Mouse (Mus musculus): ENCODE measurements around the gene Ifi206. TPM values are rescaled to one million over a fixed set of nuclear protein-coding genes. Genes with fewer than 3 reads are reported as not detected.

Ifi206 gene
- polyA plus RNA-seq, 1 experiment from 2014 or later: 0.16 TPM

- Histone ChIP-seq H3K9me3 (ENCODE audit: low read length) (no peaks in the 10 kb centered on the region), H3K27me3 (replicated peaks; ENCODE audit: insufficient read depth, low read length) (no peaks in the 10 kb centered on the region), H3K27ac (ENCODE audit: low read length) (no peak overlapping the region), H3K36me3 (ENCODE audit: insufficient read depth, low read length) (no peaks in the 10 kb centered on the region), H3K4me2 (replicated peaks; ENCODE audit: low read depth, low read length) (no peak overlapping the region), H3K4me3 (ENCODE audit: low read depth, low read length) (no peak overlapping the region), H3K4me1 (ENCODE audit: insufficient read depth, low read depth, low read length) (no peaks in the 10 kb centered on the region), H3K9ac (replicated peaks; ENCODE audit: low read depth) (no peak overlapping the region)
- WGBS: 56% methylated on average over 6 of the region's 6 CpGs
- no peak; the same call in 1 of the 2 replicates for ATAC-seq
- DNase-seq (ENCODE audit: low spot score): peak; percentile 41
- no peak for TF ChIP-seq EP300 (IDR thresholded peaks at IDR 0.05)
- TF ChIP-seq CTCF (IDR thresholded peaks at IDR 0.05): no peak
Observed at GRCm38 (mm10) chr1:173420374-173420773, 70.5 kb downstream of the Ifi206 start.

GRCm38 (mm10) chr1:173418936-173419621 lies 71.8 kb downstream of the Ifi206 start:
- 88% methylated on average over 1 of the region's 1 CpGs for WGBS
- ATAC-seq: peak; percentile 65
- Histone ChIP-seq H3K4me2 (replicated peaks; ENCODE audit: low read depth, low read length) (no peak overlapping the region), H3K27ac (ENCODE audit: low read length) (no peak overlapping the region), H3K4me1 (ENCODE audit: insufficient read depth, low read depth, low read length) (no peaks in the 10 kb centered on the region), H3K27me3 (replicated peaks; ENCODE audit: insufficient read depth, low read length) (no peaks in the 10 kb centered on the region), H3K36me3 (ENCODE audit: insufficient read depth, low read length) (no peaks in the 10 kb centered on the region), H3K4me3 (ENCODE audit: low read depth, low read length) (no peak overlapping the region), H3K9me3 (ENCODE audit: low read length) (no peaks in the 10 kb centered on the region), H3K9ac (replicated peaks; ENCODE audit: low read depth) (no peak overlapping the region)
- TF ChIP-seq CTCF (IDR thresholded peaks at IDR 0.05): no peak
- TF ChIP-seq EP300 (IDR thresholded peaks at IDR 0.05): no peak
- peak; percentile 59 for DNase-seq (ENCODE audit: low spot score)

DNA sequence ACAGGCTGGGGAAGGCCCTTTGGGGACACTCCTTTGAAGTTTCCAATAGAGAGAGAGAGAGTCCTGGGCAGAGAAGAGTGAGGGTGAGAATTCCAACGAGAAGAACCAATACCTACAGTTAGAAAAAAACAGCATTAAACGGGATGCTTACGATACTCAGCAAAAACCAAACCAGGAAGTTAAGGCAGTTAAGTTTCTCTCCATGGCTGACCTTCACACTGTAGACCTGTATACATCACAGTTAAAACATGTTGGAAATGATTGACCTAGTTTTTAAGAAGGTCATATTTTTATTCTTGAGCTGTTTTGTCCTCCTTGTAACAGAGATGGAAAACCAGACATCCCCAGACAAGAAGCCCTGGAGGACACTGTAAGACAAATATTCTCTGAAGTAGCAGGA lies 72.3 kb downstream of the Ifi206 start:
- DNase-seq (ENCODE audit: low spot score) (no peak), ATAC-seq (no peak)
- no peak overlapping the region for H3K4me2 ChIP-seq (replicated peaks; ENCODE audit: low read depth, low read length)
- H3K27me3 ChIP-seq (replicated peaks; ENCODE audit: insufficient read depth, low read length): no peaks in the 10 kb centered on the region
- no peak overlapping the region for H3K9ac ChIP-seq (replicated peaks; ENCODE audit: low read depth)
- no peak overlapping the region for H3K27ac ChIP-seq (ENCODE audit: low read length)
- TF ChIP-seq EP300 (IDR thresholded peaks at IDR 0.05) (no peak), CTCF (IDR thresholded peaks at IDR 0.05) (no peak)
- WGBS: 82% methylated on average over 3 of the region's 3 CpGs
- no peaks in the 10 kb centered on the region for H3K9me3 ChIP-seq (ENCODE audit: low read length)
- H3K4me3 ChIP-seq (ENCODE audit: low read depth, low read length): no peak overlapping the region
- H3K36me3 ChIP-seq (ENCODE audit: insufficient read depth, low read length): no peaks in the 10 kb centered on the region
- H3K4me1 ChIP-seq (ENCODE audit: insufficient read depth, low read depth, low read length): no peaks in the 10 kb centered on the region

Small RNAs within 50 kb of the gene (microRNA-seq; reads per million reads assigned to microRNA genes)
- gene Gm44481: not detected

Other genes starting within 250 kb of the Ifi206 start
- gene Olfr418, start 225.0 kb downstream of the Ifi206 start, polyA plus RNA-seq (2015; fragmentation: Nextera tagmentation; extraction: Ambion mirVana): not detected in 2 replicates
- gene Mptx2, start 213.3 kb downstream of the Ifi206 start, polyA plus RNA-seq (2015; fragmentation: Nextera tagmentation; extraction: Ambion mirVana): not detected in 2 replicates
- gene Ackr1, start 157.3 kb downstream of the Ifi206 start, polyA plus RNA-seq (2015; fragmentation: Nextera tagmentation; extraction: Ambion mirVana): 0.36 and 0.70 TPM in 2 replicates
- 2.1 and 3.4 TPM in 2 replicates for gene Aim2, start 140.2 kb downstream of the Ifi206 start, polyA plus RNA-seq (2015; fragmentation: Nextera tagmentation; extraction: Ambion mirVana)
- gene Cadm3, start 123.3 kb downstream of the Ifi206 start, polyA plus RNA-seq (2015; fragmentation: Nextera tagmentation; extraction: Ambion mirVana): 0.26 and 0.39 TPM in 2 replicates
- gene Ifi214, start 44.9 kb upstream of the Ifi206 start, polyA plus RNA-seq (2015; fragmentation: Nextera tagmentation; extraction: Ambion mirVana): not detected in 2 replicates
- gene Ifi213, start 108.2 kb upstream of the Ifi206 start, polyA plus RNA-seq (2015; fragmentation: Nextera tagmentation; extraction: Ambion mirVana): 0.98 and 2.0 TPM in 2 replicates
- 0.53 and 0.61 TPM in 2 replicates for gene Ifi209, start 139.9 kb upstream of the Ifi206 start, polyA plus RNA-seq (2015; fragmentation: Nextera tagmentation; extraction: Ambion mirVana)
- 0.94 and 0.95 TPM in 2 replicates for gene Ifi208, start 182.6 kb upstream of the Ifi206 start, polyA plus RNA-seq (2015; fragmentation: Nextera tagmentation; extraction: Ambion mirVana)